Mouse (Mus musculus) thymus, postnatal 14 days (tissue): Measurements from ENCODE around the gene Plekha4.

ENCODE experiments used
- DNase-seq: peaks from one replicate; pipeline ENCODE4 v3.0.0; 2021

The Plekha4 gene

GRCm38 (mm10) chr7:45540213-45540612, 14.1 kb downstream of the Plekha4 start:
- DNase-seq, result no peak

- DNase-seq, result no peak
Observed at GRCm38 (mm10) chr7:45544525-45544924, 18.4 kb downstream of the Plekha4 start.

- DNase-seq, result no peak
Observed at GRCm38 (mm10) chr7:45549641-45550436, 23.7 kb downstream of the Plekha4 start.

- no peak for DNase-seq
Observed at GRCm38 (mm10) chr7:45550821-45551511, 24.8 kb downstream of the Plekha4 start.

- DNase-seq, result no peak
Observed at GRCm38 (mm10) chr7:45551512-45551883, 25.4 kb downstream of the Plekha4 start.

- DNase-seq, result no peak
Observed at GRCm38 (mm10) chr7:45553519-45553918, 27.4 kb downstream of the Plekha4 start.

- DNase-seq, result no peak
Observed at GRCm38 (mm10) chr7:45553990-45554389, 27.9 kb downstream of the Plekha4 start.

GRCm38 (mm10) chr7:45554744-45555143, 28.6 kb downstream of the Plekha4 start, which contains the start of gene Hsd17b14:
Gene Hsd17b14 (plus strand): TSS chr7:45554893.
- no peak for DNase-seq

- peak; percentile 88 for DNase-seq
Observed at GRCm38 (mm10) chr7:45555787-45556186, 29.7 kb downstream of the Plekha4 start.

- no peak for DNase-seq
Observed at GRCm38 (mm10) chr7:45558907-45559306, 32.8 kb downstream of the Plekha4 start.

- DNase-seq, result peak; percentile 33
Observed at GRCm38 (mm10) chr7:45560241-45560640, 34.1 kb downstream of the Plekha4 start.

GRCm38 (mm10) chr7:45560843-45561623, 34.9 kb downstream of the Plekha4 start:
- DNase-seq, result peak; percentile 88

GRCm38 (mm10) chr7:45561624-45562520, 35.7 kb downstream of the Plekha4 start:
- DNase-seq, result no peak

GRCm38 (mm10) chr7:45564811-45565210, 38.7 kb downstream of the Plekha4 start:
- DNase-seq, result no peak

GRCm38 (mm10) chr7:45565446-45565845, 39.3 kb downstream of the Plekha4 start:
- DNase-seq, result no peak

- DNase-seq, result no peak
Observed at GRCm38 (mm10) chr7:45567112-45567779, 41.1 kb downstream of the Plekha4 start.

GRCm38 (mm10) chr7:45567780-45568516, 41.8 kb downstream of the Plekha4 start:
- DNase-seq, result peak; percentile 93

- DNase-seq, result no peak
Observed at GRCm38 (mm10) chr7:45568601-45569473, 42.7 kb downstream of the Plekha4 start.

- peak; percentile 85 for DNase-seq
Observed at GRCm38 (mm10) chr7:45570103-45570741, 44.1 kb downstream of the Plekha4 start, which contains the start of gene Bcat2. Gene Bcat2 (plus strand): TSS chr7:45570153.
